Mouse (Mus musculus): ENCODE measurements around the gene Usp46.

GRCm38 (mm10) chr5:73989532-73989931 is 78.7 kb downstream of the Usp46 start:
- TF ChIP-seq CTCF (IDR thresholded peaks at IDR 0.05; ENCODE audit: low read depth, low read length), result no peak
- TF ChIP-seq TAL1 (conservative IDR thresholded peaks at IDR 0.05; ENCODE audit: low read depth, low read length), result no peak
- TF ChIP-seq GATA1 (IDR thresholded peaks at IDR 0.05; ENCODE audit: borderline replicate concordance, low read length), result no peak
- no peak for TF ChIP-seq GATA2 (IDR thresholded peaks at IDR 0.05; ENCODE audit: borderline replicate concordance, low read depth, low read length)

Measured in G1E (cell line).